In the genomic region with DNA sequence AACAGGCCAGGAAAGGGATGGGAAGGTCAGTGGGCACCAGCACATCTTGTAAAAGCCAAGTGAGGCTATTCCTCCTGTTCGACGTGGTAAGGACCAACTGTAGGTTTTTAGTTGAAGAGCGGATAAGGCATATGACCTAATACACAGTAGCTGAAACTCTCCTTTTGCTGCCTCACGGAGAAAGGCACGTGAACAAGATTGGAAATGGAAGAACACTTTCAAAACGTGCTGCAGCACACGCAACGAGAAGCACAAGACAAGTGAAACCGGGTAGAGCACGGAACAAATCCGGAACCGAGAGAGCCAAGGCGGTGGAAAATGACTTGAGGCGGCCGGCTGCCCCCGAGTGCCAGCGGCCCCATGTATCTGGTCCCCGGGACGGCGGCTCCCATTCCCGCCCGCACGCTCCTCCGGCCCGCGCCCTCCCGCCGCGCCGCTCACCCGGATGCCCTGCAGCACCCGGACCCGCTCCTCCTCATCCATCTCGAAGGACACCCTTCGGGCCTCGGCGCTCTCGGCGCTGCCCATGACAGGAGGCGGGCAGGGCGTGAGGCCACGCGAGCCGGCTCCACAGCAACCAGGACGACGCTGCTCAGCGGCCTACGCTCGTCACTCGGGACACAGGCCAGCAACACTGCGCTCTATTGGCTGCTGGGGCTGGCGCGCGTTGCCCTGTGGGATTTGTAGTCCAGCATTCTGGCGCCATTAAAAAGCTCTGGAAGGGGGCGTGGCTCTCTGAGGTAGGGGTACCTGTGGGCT, we compare ENCODE assay signal across 8 mouse cellular contexts. TPM values are rescaled to one million over a fixed set of nuclear protein-coding genes. Genes with fewer than 3 reads are reported as not detected.
DNase-seq lines count a peak whose midpoint lies in the region; ATAC-seq and TF ChIP-seq lines count a peak whose summit lies in the region.

A gene (minus strand): TSS at position 635 of the 759 bp plus-strand sequence.

- intact Hi-C loops in heart, postnatal 25 days (cut with DNase I) = no loop called here

- under 1% methylated on average over 53 of the region's 56 CpGs for WGBS in forebrain, embryonic 15.5 days
- WGBS in lung, embryonic 14.5 days = under 1% methylated on average over 56 of the region's 56 CpGs
- under 1% methylated on average over 56 of the region's 56 CpGs for WGBS in olfactory bulb, adult 2 months
- 1% methylated on average over 56 of the region's 56 CpGs for WGBS in thymus, adult 2 months

- peaks cover 16% of the 10 kb centered on the region for H3K4me1 ChIP-seq in forebrain, embryonic 15.5 days
- H3K4me1 ChIP-seq in lung, embryonic 14.5 days (ENCODE audit: insufficient read depth) = peaks cover 4% of the 10 kb centered on the region; the same call in 1 of the 2 replicates
- peaks cover 2% of the 10 kb centered on the region; the same call in 1 of the 2 replicates for H3K4me1 ChIP-seq in olfactory bulb, adult 2 months (ENCODE audit: control insufficient read depth, insufficient read depth, low read length)
- H3K4me1 ChIP-seq in thymus, adult 2 months (replicated peaks; ENCODE audit: control insufficient read depth, insufficient read depth, low read length) = peaks cover 3% of the 10 kb centered on the region; the same call in 1 of the 2 replicates

- H3K27me3 ChIP-seq in forebrain, embryonic 15.5 days = no peaks in the 10 kb centered on the region
- no peaks in the 10 kb centered on the region for H3K27me3 ChIP-seq in lung, embryonic 14.5 days (ENCODE audit: insufficient read depth, low read length)
- no peaks in the 10 kb centered on the region for H3K27me3 ChIP-seq in thymus, adult 2 months (ENCODE audit: control insufficient read depth, insufficient read depth, low read length)

- peak within 1 kb of the TSS; percentile 59 for H3K27ac ChIP-seq in forebrain, embryonic 15.5 days (replicated peaks)
- peak within 1 kb of the TSS; percentile 83 for H3K27ac ChIP-seq in layer of hippocampus, adult 2 months
- H3K27ac ChIP-seq in lung, embryonic 14.5 days (ENCODE audit: low read depth) = no peak within 1 kb of the TSS
- no peak within 1 kb of the TSS for H3K27ac ChIP-seq in olfactory bulb, adult 2 months (ENCODE audit: insufficient read depth, low read depth, low read length)
- H3K27ac ChIP-seq in thymus, adult 2 months (ENCODE audit: control insufficient read depth, insufficient read depth, low read length) = no peak within 1 kb of the TSS

- peak; percentile 95 for DNase-seq in ES-CJ7 (ENCODE audit: low read depth, low spot score)
- DNase-seq in cerebellum, adult 11 months = peak; percentile 94
- DNase-seq in heart, postnatal 25 days (ENCODE audit: low spot score) = peak; percentile 87
- DNase-seq in layer of hippocampus, adult 2 months (ENCODE audit: low spot score in 2 of 2) = peak; percentile 95 to 96
- peak; percentile 98 for DNase-seq in lung, embryonic 14.5 days
- DNase-seq in thymus, adult 2 months = peak; percentile 90

- peak within 1 kb of the TSS; percentile 59 for H3K4me2 ChIP-seq in forebrain, embryonic 15.5 days (replicated peaks)
- H3K4me2 ChIP-seq in lung, embryonic 14.5 days = peak within 1 kb of the TSS; percentile 82

- TF ChIP-seq CTCF in layer of hippocampus, adult 2 months (conservative IDR thresholded peaks at IDR 0.05) = no peak
- no peak for TF ChIP-seq CTCF in lung, embryonic 14.5 days (IDR thresholded peaks at IDR 0.05; ENCODE audit: low read depth)
- TF ChIP-seq CTCF in olfactory bulb, adult 2 months (IDR thresholded peaks at IDR 0.05; ENCODE audit: insufficient read depth, low read depth, low read length) = no peak
- TF ChIP-seq CTCF in thymus, adult 2 months (IDR thresholded peaks at IDR 0.05; ENCODE audit: borderline replicate concordance, control insufficient read depth, extremely low read depth, insufficient read depth, low read length, poor library complexity) = peak; percentile 33; the same call in 1 of the 2 replicates

- H3K36me3 ChIP-seq in forebrain, embryonic 15.5 days = no peaks in the 10 kb centered on the region
- no peaks in the 10 kb centered on the region for H3K36me3 ChIP-seq in lung, embryonic 14.5 days (ENCODE audit: insufficient read depth)
- no peaks in the 10 kb centered on the region for H3K36me3 ChIP-seq in thymus, adult 2 months (ENCODE audit: control insufficient read depth, insufficient read depth, low read length)

- peak within 1 kb of the TSS; percentile 70 for H3K4me3 ChIP-seq in forebrain, embryonic 15.5 days
- peak within 1 kb of the TSS; percentile 68 for H3K4me3 ChIP-seq in layer of hippocampus, adult 2 months
- H3K4me3 ChIP-seq in lung, embryonic 14.5 days (ENCODE audit: low read depth, low read length) = peak within 1 kb of the TSS; percentile 70
- H3K4me3 ChIP-seq in olfactory bulb, adult 2 months (ENCODE audit: insufficient read depth, low read depth, low read length) = peak within 1 kb of the TSS; percentile 69
- H3K4me3 ChIP-seq in thymus, adult 2 months (ENCODE audit: control insufficient read depth, insufficient read depth, low read length) = peak within 1 kb of the TSS; percentile 85

- peak; percentile 100 for ATAC-seq in forebrain, embryonic 15.5 days (replicated peaks)
- ATAC-seq in lung, embryonic 14.5 days (ENCODE audit: insufficient read depth) = peak; percentile 100

- peak; percentile 58; the same call in 1 of the 2 replicates for TF ChIP-seq POLR2A in olfactory bulb, adult 2 months (IDR thresholded peaks at IDR 0.05; ENCODE audit: insufficient read depth, low read depth, low read length)
- peak; percentile 43; the same call in 1 of the 2 replicates for TF ChIP-seq POLR2A in thymus, adult 2 months (IDR thresholded peaks at IDR 0.05; ENCODE audit: control insufficient read depth, extremely low read depth, insufficient read depth, low read length, poor library complexity)

- H3K9ac ChIP-seq in forebrain, embryonic 15.5 days (replicated peaks) = peak within 1 kb of the TSS; percentile 73
- H3K9ac ChIP-seq in lung, embryonic 14.5 days = peak within 1 kb of the TSS; percentile 62

- no peaks in the 10 kb centered on the region for H3K9me3 ChIP-seq in forebrain, embryonic 15.5 days
- H3K9me3 ChIP-seq in lung, embryonic 14.5 days (ENCODE audit: low read depth, low read length) = no peaks in the 10 kb centered on the region

RNA-seq across cellular contexts. Expression of the gene that starts here (rescaled TPM):
- polyA plus RNA-seq in forebrain, embryonic 15.5 days (2015; fragmentation: Nextera tagmentation; extraction: Ambion mirVana) = 145 and 146 TPM in 2 replicates
- 10 to 100 TPM; 10.1 to 13.5 TPM for total RNA-seq in heart, postnatal 25 days (2021)
- total RNA-seq in layer of hippocampus, adult 2 months (2021) = 10 to 100 TPM; 61.4 to 71.1 TPM
- polyA plus RNA-seq in lung, embryonic 14.5 days (2014; fragmentation: Nextera tagmentation; extraction: Ambion mirVana) = 66.9 and 69.3 TPM in 2 replicates
- polyA plus RNA-seq in olfactory bulb, adult 2 months (2012; ENCODE audit: insufficient read depth, insufficient read length, low replicate concordance, missing spikeins) = not detected in 2 replicates
- polyA plus RNA-seq in thymus, adult 2 months (2012; rRNA removed) = 43.7 and 47.9 TPM in 2 replicates

Comparison
In these comparisons a context has a peak if more than half of its experiments do, and no peak if none do; other contexts are left out.
1. RNA of the gene that starts here (total RNA-seq): 61.4 to 71.1 TPM in layer of hippocampus, adult 2 months; 10.1 to 13.5 TPM in heart, postnatal 25 days; every median in the first group is over 4 times any median in the second.
2. RNA of the gene that starts here (polyA plus RNA-seq): 145 to 146 TPM in forebrain, embryonic 15.5 days, 66.9 to 69.3 TPM in lung, embryonic 14.5 days and 43.7 to 47.9 TPM in thymus, adult 2 months; not detected in olfactory bulb, adult 2 months; every median in the first group is over 10 times any median in the second.
3. H3K27ac ChIP-seq: peak in forebrain, embryonic 15.5 days (single experiment) and layer of hippocampus, adult 2 months (single experiment); none in lung, embryonic 14.5 days (single experiment), olfactory bulb, adult 2 months (single experiment) and thymus, adult 2 months (single experiment).
4. Peak in every context shown above with its lines, with median percentiles within 50 percentile points of each other: DNase-seq and H3K4me3 ChIP-seq.